Mouse (Mus musculus) adipose tissue, adult 10 weeks (tissue): ENCODE measurements around the gene Tmem91. TPM values are rescaled to one million over a fixed set of nuclear protein-coding genes. Genes with fewer than 3 reads are reported as not detected.

ENCODE experiments used
- polyA plus RNA-seq: library from polyadenylated mRNA; stranded (reverse); fragments of 350-450 nt; fragmentation: Illumina TruSeq; extraction: RNeasy Lipid Tissue Mini Kit (QIAGEN cat#74804); gene quantifications from one replicate; pipeline ENCODE4 v1.2.3, GENCODE M21; 2014; ENCODE audit warnings: low read depth, low replicate concordance

Gene Tmem91
- polyA plus RNA-seq: 3.0 TPM

DNA sequence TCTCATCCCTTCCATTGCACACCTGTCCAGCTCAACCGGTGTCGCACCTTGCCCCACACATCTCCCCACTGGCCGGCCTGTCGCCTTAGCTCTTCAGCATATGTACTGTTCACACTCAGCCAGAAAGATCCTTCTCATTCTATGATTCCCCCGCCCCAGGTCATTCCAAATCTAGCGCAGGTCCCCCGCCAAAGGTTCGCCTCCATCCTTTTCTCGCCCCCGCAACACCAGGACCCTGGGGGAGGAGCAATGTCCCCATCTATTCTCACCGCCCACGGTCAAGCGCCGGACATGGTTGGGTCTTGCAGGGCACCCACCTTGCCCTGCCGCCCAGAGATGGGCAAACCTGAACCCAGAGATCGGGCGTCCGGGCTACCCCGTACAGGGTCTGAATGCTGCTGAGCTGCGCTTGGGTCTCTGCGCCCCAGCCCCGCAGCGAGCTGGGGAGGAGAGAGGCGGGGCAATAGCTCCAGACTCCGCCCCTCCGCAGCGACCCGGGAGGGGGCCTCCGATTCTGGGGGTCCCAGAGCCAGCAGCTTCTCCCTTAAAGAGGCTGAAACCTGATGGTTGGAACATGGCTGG is at the start of gene Tmem91:
Tmem91 (minus strand) TSS at position 448 of the 582 bp plus-strand sequence.

DNA sequence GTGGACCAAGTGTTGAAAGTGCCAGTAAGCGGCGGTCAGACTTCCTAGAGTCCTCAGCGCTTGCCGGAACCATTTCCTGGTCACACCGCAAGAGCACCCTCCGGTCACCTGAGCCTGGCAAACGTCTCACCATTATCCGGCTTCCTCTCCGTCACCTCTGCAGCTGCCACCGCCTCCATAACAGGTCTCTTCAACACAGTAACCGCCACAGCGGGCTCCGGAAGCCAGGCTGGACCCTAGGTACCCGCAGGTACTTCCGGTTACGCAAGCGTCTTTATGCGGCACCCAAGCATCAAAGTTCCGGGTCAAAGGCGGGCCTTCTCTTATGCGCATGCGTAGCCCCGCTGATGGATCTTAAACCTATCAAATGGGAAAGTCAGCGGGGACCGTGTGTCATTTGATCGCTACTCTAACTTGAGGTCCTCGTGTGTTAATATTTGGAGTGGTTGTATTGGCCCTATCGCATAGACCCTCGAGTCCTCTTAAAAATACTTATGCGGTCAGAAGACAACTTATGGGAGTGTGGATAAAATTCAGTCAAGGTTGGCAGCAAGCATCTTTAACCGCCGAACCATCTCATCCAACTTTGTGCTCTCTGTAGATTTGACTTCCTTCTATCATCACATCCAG is 43.9 kb upstream of the Tmem91 start, which contains the start of gene Ccdc97:
Ccdc97 (minus strand) TSS at position 301 of the 630 bp plus-strand sequence.

DNA sequence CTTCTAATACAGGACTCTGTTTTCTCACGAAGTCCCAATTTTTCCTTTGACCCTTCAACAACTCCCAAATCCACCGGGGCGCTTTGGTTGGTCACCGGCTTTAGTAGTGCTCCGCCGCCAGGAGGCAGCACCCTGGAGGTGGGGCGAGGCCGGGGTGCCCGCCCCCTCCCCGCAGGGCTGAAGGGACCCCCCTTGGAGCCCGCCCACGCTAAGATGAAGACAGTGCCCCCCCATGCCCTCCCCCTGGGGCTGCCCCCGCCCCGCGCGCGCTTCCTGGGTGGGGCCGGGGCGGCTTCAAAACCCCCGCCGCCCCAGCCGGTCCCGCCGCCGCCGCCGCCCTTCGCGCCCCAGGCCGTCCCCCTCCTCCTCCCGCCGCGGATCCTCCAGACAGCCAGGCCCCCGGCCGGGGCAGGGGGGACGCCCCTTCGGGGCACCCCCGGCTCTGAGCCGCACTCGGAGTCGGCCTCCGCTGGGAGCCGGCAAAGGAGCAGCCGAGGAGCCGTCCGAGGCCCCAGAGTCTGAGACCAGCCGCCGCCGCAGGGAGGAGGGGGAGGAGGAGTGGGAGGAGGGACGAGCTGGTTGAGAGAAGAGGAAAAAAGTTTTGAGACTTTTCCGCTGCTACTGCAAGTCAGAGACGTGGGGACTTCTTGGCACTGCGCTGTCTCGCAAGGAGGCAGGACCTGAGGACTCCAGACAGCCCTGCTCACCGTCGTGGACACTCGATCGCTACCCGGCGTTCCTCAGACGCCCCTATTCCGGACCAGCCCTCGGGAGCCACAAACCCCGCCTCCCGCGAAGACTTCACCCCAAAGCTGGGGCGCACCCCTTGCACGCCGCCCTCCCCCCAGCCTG is 11.9 kb upstream of the Tmem91 start, which contains the start of gene Tgfb1:
Tgfb1 (plus strand) TSS at position 323 of the 852 bp plus-strand sequence.

DNA sequence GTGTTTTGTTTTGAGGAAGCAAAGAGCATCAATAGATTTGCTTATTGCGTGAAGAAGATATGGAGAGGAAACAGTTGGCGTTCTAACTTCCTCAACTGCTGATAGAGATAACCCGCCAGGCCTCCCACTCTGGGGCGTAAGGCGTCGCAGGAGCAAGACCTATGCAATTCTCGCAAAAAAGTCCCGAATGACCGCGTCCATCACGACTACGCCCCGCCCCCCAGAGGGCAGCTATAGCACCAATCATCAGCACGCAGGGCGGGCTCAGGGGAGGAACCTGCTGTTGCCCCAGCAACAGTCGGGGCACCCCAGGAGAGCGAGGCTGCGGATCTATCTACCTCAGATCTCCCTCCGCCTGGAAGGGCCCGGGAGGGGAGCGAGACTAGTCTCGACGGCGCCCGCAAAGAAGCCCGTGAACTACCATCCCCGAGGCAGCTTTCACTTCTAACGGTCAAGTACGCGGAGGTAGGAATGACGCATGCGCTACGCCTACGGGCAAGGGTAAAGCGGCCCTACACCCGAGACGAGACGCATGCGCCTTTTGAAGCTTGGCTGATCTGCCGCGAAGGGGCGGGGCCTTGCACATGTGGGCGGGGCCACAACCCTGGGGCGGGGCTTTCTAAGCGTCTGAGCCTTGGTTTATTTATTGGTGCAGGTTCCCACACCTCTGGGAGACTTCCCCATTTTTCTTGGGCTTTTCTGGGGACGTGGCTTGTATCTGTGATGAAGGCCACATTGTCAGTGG is 5.7 kb upstream of the Tmem91 start, which contains the start of gene B9d2:
B9d2 (plus strand) TSS at position 267 of the 745 bp plus-strand sequence.

DNA sequence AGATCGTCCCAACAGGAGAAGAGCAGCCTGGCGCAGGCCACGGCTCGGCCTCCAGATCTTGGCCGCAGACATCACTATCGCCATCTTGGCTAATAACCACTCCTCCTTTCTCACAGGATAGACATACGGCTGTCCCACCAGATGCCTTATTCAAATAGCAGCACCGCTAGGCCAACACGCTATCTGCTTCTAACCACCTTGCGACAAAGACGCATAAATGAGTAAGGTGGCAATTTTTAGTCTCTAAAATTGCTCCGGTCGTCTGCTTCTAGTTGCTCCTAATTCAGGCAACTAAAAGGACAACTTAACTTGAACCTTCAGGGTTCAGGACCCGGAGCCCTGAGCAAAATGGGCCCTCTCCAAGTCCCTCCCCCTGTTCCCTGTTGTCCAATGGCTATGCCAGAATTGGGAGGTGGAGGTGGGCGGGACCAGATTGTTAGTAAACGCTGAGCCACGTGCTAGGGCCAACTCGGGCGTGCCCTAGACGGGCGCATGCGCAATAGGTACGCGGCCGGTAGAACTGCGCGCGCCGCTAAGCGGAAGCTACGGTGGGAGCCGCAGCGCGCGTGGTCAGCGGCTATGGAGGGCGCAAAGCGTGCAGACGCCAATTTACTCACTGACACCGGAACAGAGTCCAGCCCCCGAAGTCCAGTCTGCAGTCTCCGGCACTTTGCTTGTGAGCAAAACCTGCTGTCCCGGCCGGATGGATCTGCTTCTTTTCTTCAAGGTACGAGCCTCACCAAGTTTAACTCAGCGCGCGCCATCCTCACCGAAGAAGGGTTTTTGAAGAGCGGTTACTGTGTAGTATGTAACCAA is 16.1 kb downstream of the Tmem91 start, which contains the start of the genes Bckdha and Exosc5:
Bckdha (minus strand) TSS at position 325 of the 816 bp plus-strand sequence.
Exosc5 (plus strand) TSS at position 508 of the 816 bp plus-strand sequence.

DNA sequence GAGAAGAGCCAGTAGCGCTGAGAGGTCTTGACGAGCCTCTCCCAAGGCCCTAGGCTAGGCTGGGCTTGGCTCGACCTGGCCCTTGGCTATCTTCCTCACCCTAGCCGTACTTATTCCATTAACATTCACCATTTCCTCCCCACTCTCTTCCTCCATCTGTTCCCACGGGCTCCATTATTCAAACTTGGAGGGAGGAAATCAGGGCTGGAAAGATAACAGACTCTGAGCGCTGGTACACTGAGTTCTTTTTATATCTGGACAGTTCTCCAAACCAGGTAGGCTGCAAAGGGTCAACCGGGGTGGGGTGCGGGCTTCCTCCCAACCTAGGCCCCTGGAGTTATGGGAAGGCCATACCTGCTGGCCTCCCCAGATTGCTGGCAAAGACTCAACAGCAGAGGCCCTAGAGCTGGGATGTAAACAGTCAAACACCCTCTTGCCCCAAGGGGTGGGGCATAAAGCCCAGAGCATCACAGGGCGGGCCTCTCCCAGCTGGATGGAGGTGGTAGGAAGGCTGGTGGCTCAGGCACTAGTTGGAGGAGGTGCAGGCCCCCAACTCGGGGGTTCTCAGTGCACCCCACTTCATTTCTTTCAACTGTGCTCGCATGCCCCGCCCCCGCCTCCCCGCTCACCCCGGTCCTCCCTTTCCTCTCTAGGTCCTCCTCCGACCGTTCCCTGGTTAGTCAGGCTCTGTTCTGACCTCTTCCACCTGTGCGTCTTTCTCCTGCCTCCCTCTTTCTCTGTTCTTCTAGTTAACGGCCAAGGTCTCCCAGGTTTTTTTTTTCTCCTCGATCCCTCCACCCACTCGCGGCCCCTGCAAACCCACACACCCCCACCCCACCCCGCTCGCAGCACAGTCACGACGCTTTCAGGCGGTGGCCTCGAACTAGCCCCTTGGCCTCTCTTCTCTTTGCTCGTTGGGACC is 48.2 kb downstream of the Tmem91 start, which contains the start of gene B3gnt8:
B3gnt8 (plus strand) TSS at position 146 of the 922 bp plus-strand sequence.

Other genes with a start within 250 kb of the Tmem91 start
- 10.2 TPM for gene Ceacam1, start 197.6 kb downstream of the Tmem91 start, polyA plus RNA-seq
- gene Ceacam2, start 135.3 kb downstream of the Tmem91 start, polyA plus RNA-seq: 1.3 TPM
- gene Erich4, start 59.3 kb downstream of the Tmem91 start, polyA plus RNA-seq: 2.2 TPM
- 31.3 TPM for gene Dmac2, start 55.8 kb downstream of the Tmem91 start, polyA plus RNA-seq
- gene B3gnt8, start 48.5 kb downstream of the Tmem91 start, polyA plus RNA-seq: 6.2 TPM
- gene Bckdha, start 16.2 kb downstream of the Tmem91 start, polyA plus RNA-seq: 101 TPM
- gene Exosc5, start 16.0 kb downstream of the Tmem91 start, polyA plus RNA-seq: 43.5 TPM
- gene B9d2, start 5.6 kb upstream of the Tmem91 start, polyA plus RNA-seq: 18.2 TPM
- gene Tgfb1, start 11.8 kb upstream of the Tmem91 start, polyA plus RNA-seq: 42.2 TPM
- gene Ccdc97, start 43.9 kb upstream of the Tmem91 start, polyA plus RNA-seq: 36.5 TPM
- 94.4 TPM for gene Hnrnpul1, start 79.6 kb upstream of the Tmem91 start, polyA plus RNA-seq
- 59.2 TPM for gene Axl, start 113.5 kb upstream of the Tmem91 start, polyA plus RNA-seq
- gene Cyp2s1, start 141.7 kb upstream of the Tmem91 start, polyA plus RNA-seq: 4.4 TPM
- gene Cyp2b10, start 222.5 kb upstream of the Tmem91 start, polyA plus RNA-seq: 0.62 TPM